Mouse (Mus musculus) common myeloid progenitor, adult 5-6 weeks (primary cell): ENCODE data around the gene Aunip. TPM values are rescaled to one million over a fixed set of nuclear protein-coding genes. Genes with fewer than 3 reads are reported as not detected.

ENCODE experiments used
- ATAC-seq: replicated peaks from 2 replicates; pipeline ENCODE4 v1.8.0; 2016; ENCODE audit warnings: low read depth, mild to moderate bottlenecking, moderate TSS enrichment, inconsistent platforms; ENCODE audit not compliant: poor library complexity, severe bottlenecking
- total RNA-seq: library from RNA; stranded (forward); fragments of 200-1000, 187-1606 nt; gene quantifications from 2 replicates; pipeline ENCODE4 v1.2.3, GENCODE M21; 2017

Aunip gene
- total RNA-seq: 32.6 and 37.0 TPM in 2 replicates

- peak; percentile 81 for ATAC-seq
Observed at GRCm38 (mm10) chr4:134510845-134511411, at the start of gene Aunip. Gene Aunip, plus strand, starts transcription at chr4:134510999.

GRCm38 (mm10) chr4:134461252-134461651, 49.5 kb upstream of the Aunip start:
- no peak for ATAC-seq

- no peak for ATAC-seq
Observed at GRCm38 (mm10) chr4:134465789-134466188, 45.0 kb upstream of the Aunip start.

- ATAC-seq: no peak
Observed at GRCm38 (mm10) chr4:134466381-134467262, 44.2 kb upstream of the Aunip start.

- ATAC-seq: peak; percentile 7; the same call in 1 of the 2 replicates
Observed at GRCm38 (mm10) chr4:134467435-134468214, 43.2 kb upstream of the Aunip start.

GRCm38 (mm10) chr4:134468215-134468575, 42.6 kb upstream of the Aunip start, which contains the start of gene Stmn1:
Gene Stmn1, plus strand, starts transcription at chr4:134468320.
- peak; percentile 92 for ATAC-seq

- ATAC-seq: peak; percentile 73
Observed at GRCm38 (mm10) chr4:134468578-134469266, 42.1 kb upstream of the Aunip start.

- 0 out of 2 replicates have a peak, but pooled peaks have one; percentile 0 for ATAC-seq
Observed at GRCm38 (mm10) chr4:134469341-134469796, 41.4 kb upstream of the Aunip start.

GRCm38 (mm10) chr4:134469985-134470384, 40.8 kb upstream of the Aunip start:
- ATAC-seq: no peak

GRCm38 (mm10) chr4:134471469-134471868, 39.3 kb upstream of the Aunip start:
- no peak for ATAC-seq

- ATAC-seq: no peak
Observed at GRCm38 (mm10) chr4:134473764-134474163, 37.0 kb upstream of the Aunip start.

- no peak for ATAC-seq
Observed at GRCm38 (mm10) chr4:134474240-134474639, 36.6 kb upstream of the Aunip start.

- ATAC-seq: no peak
Observed at GRCm38 (mm10) chr4:134476899-134477298, 33.9 kb upstream of the Aunip start.

GRCm38 (mm10) chr4:134478031-134478430, 32.8 kb upstream of the Aunip start:
- peak; percentile 95 for ATAC-seq

- no peak for ATAC-seq
Observed at GRCm38 (mm10) chr4:134479839-134480238, 31.0 kb upstream of the Aunip start.

GRCm38 (mm10) chr4:134480864-134481263, 29.9 kb upstream of the Aunip start:
- ATAC-seq: peak; percentile 74

- no peak for ATAC-seq
Observed at GRCm38 (mm10) chr4:134481270-134481669, 29.5 kb upstream of the Aunip start.

- no peak for ATAC-seq
Observed at GRCm38 (mm10) chr4:134482442-134482841, 28.4 kb upstream of the Aunip start.

- no peak for ATAC-seq
Observed at GRCm38 (mm10) chr4:134483078-134483688, 27.6 kb upstream of the Aunip start.
